Mouse (Mus musculus) cortical plate, adult 2 months (tissue): ENCODE measurements around the gene Gm17545.

Experiments used
- CTCF ChIP-seq: fragments of 200-500 bp; IDR thresholded peaks from 2 replicates; pipeline ENCODE4 v1.5.1; 2011; ENCODE audit warnings: mild to moderate bottlenecking, control low read depth, low read length; ENCODE audit not compliant: insufficient read depth; ENCODE audit errors: extremely low read depth
- POLR2A ChIP-seq: fragments of 200-500 bp; IDR thresholded peaks from 2 replicates; pipeline ENCODE4 v1.6.1; 2011; ENCODE audit warnings: mild to moderate bottlenecking, low read length, control low read depth; ENCODE audit not compliant: insufficient read depth; ENCODE audit errors: extremely low read depth

DNA sequence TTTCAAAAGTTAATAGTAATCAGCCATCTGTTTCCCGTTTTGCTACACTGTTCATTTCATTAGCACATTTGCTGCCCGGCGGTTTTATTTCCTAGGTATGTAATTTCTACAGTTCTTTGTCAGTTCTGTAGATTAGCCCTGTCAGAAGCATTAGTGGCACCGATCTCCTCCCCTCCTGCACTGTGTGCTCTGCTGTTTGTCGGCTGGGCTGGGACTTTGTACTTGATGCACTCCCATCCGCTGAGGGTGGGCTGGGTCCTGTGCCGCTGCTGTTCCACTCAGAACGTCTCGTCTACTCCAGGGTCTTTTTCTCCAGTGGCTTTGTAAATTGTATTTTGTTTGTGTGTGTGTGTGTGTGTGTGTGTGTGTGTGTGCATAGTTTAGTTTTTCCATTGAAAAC is 34.9 kb downstream of the Gm17545 start:
- no peak for TF ChIP-seq CTCF
- no peak for TF ChIP-seq POLR2A
